Mouse (Mus musculus): Measurements from ENCODE around the gene Ciita.

DNA sequence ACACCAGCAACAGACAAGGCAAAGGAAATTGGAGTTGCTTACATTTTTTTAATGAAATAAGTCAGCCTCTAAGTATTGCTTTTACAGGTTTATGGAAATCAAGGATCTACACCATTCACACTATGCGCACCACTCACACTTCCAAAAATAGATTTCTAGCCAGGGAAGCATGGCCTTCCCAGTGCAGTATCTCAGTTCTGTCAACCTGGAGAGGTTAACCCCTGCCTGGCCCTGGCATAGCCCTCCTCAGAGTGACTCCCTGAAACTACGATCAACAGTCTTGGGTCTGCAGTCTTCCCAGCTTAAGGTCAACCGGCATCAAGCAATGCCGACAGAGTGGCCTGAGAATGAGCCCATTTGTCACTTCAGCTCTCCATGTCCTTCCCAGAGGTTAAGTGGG is 50.3 kb downstream of the Ciita start:
- TF ChIP-seq CTCF (IDR thresholded peaks at IDR 0.05; ENCODE audit: low read depth, low read length) (no peak), GATA2 (IDR thresholded peaks at IDR 0.05; ENCODE audit: borderline replicate concordance, low read depth, low read length) (no peak), GATA1 (IDR thresholded peaks at IDR 0.05; ENCODE audit: borderline replicate concordance, low read length) (no peak)
